In genomic region chr10:28754927-28755326, GRCm38 (mm10) we compare ENCODE assay signal across 23 mouse cellular contexts.
A peak's percentile ranks its signal among the peaks of the same experiment; 100 is the strongest.
DNase-seq lines count a peak whose midpoint lies in the region; ATAC-seq and TF ChIP-seq lines count a peak whose summit lies in the region.
"Had no signal": no experiment of that assay in that cellular context is flagged by ENCODE, and none has a peak within 500 bp of the region (broad histone marks: within the 10 kb centered on the region; RNA-seq: fewer than 3 reads in every experiment).

No protein-coding gene starts in this region.

- no peak for TF ChIP-seq CTCF in layer of hippocampus, adult 2 months (conservative IDR thresholded peaks at IDR 0.05)

- DNase-seq in layer of hippocampus, adult 18-20 months (ENCODE audit: low spot score in 2 of 2) = peak; percentile 17 to 66
- no peak for DNase-seq in layer of hippocampus, postnatal 25 days (ENCODE audit: extremely low spot score in 1 of 2, low spot score in 1 of 2)
- DNase-seq in layer of hippocampus, adult 2 months (ENCODE audit: low spot score in 2 of 2) = peak; percentile 14 to 49
- no peak for DNase-seq in T-cell, adult 2 months (ENCODE audit: low spot score)
- DNase-seq in thymus, postnatal 0 days (ENCODE audit: low spot score) = no peak
- DNase-seq: adrenal gland, postnatal 10 days; cerebellum, adult 9-10 months; heart, postnatal 4 days; kidney, postnatal 25 days; lung, adult 18-20 months; lung, postnatal 10 days; right cerebral cortex, postnatal 25 days; spleen, adult 18-20 months; thymus, postnatal 14 days had no signal

- H3K9ac ChIP-seq in forebrain, embryonic 13.5 days = no peak overlapping the region
- no peak overlapping the region for H3K9ac ChIP-seq in forebrain, embryonic 12.5 days
- H3K9ac ChIP-seq: embryonic facial prominence, embryonic 15.5 days; hindbrain, embryonic 15.5 days; intestine, embryonic 15.5 days; limb, embryonic 13.5 days; liver, embryonic 12.5 days; midbrain, embryonic 12.5 days had no signal

- H3K4me1 ChIP-seq in forebrain, embryonic 13.5 days = no peaks in the 10 kb centered on the region
- no peaks in the 10 kb centered on the region for H3K4me1 ChIP-seq in forebrain, embryonic 12.5 days
- H3K4me1 ChIP-seq: embryonic facial prominence, embryonic 15.5 days; heart, embryonic 10.5 days; hindbrain, embryonic 15.5 days; intestine, embryonic 15.5 days; liver, embryonic 12.5 days; midbrain, embryonic 12.5 days had no signal

- peak; percentile 58; the same call in 1 of the 2 replicates for ATAC-seq in forebrain, embryonic 13.5 days
- ATAC-seq in forebrain, embryonic 12.5 days (ENCODE audit: low FRiP score) = no peak
- ATAC-seq: intestine, embryonic 15.5 days; liver, embryonic 12.5 days had no signal

- H3K36me3 ChIP-seq in forebrain, embryonic 13.5 days (ENCODE audit: poor library complexity, severe bottlenecking) = no peaks in the 10 kb centered on the region
- H3K36me3 ChIP-seq in forebrain, embryonic 12.5 days (replicated peaks) = no peaks in the 10 kb centered on the region
- H3K36me3 ChIP-seq: embryonic facial prominence, embryonic 15.5 days; heart, embryonic 10.5 days; hindbrain, embryonic 15.5 days; intestine, embryonic 15.5 days; limb, embryonic 13.5 days; liver, embryonic 12.5 days; midbrain, embryonic 12.5 days had no signal

- H3K4me2 ChIP-seq in forebrain, embryonic 13.5 days = no peak overlapping the region
- H3K4me2 ChIP-seq in forebrain, embryonic 12.5 days = no peak overlapping the region
- H3K4me2 ChIP-seq: embryonic facial prominence, embryonic 15.5 days; hindbrain, embryonic 15.5 days; intestine, embryonic 15.5 days; limb, embryonic 13.5 days; liver, embryonic 12.5 days; midbrain, embryonic 12.5 days had no signal

- H3K27ac ChIP-seq in forebrain, embryonic 13.5 days = no peak overlapping the region
- no peak overlapping the region for H3K27ac ChIP-seq in forebrain, embryonic 12.5 days
- H3K27ac ChIP-seq in layer of hippocampus, adult 2 months = peak overlapping the region; percentile 43; the same call in 1 of the 2 replicates
- H3K27ac ChIP-seq: embryonic facial prominence, embryonic 15.5 days; heart, embryonic 10.5 days; hindbrain, embryonic 15.5 days; intestine, embryonic 15.5 days; limb, embryonic 13.5 days; liver, embryonic 12.5 days; midbrain, embryonic 12.5 days had no signal

- H3K9me3 ChIP-seq in forebrain, embryonic 13.5 days (replicated peaks) = no peaks in the 10 kb centered on the region
- H3K9me3 ChIP-seq in forebrain, embryonic 12.5 days = no peaks in the 10 kb centered on the region
- H3K9me3 ChIP-seq: embryonic facial prominence, embryonic 15.5 days; heart, embryonic 10.5 days; hindbrain, embryonic 15.5 days; intestine, embryonic 15.5 days; limb, embryonic 13.5 days; liver, embryonic 12.5 days; midbrain, embryonic 12.5 days had no signal

- no peak overlapping the region for H3K4me3 ChIP-seq in forebrain, embryonic 13.5 days
- no peak overlapping the region for H3K4me3 ChIP-seq in forebrain, embryonic 12.5 days (replicated peaks)
- no peak overlapping the region for H3K4me3 ChIP-seq in layer of hippocampus, adult 2 months
- H3K4me3 ChIP-seq: embryonic facial prominence, embryonic 15.5 days; heart, embryonic 10.5 days; hindbrain, embryonic 15.5 days; intestine, embryonic 15.5 days; limb, embryonic 13.5 days; liver, embryonic 12.5 days; midbrain, embryonic 12.5 days had no signal

- no peaks in the 10 kb centered on the region for H3K27me3 ChIP-seq in forebrain, embryonic 13.5 days
- H3K27me3 ChIP-seq in forebrain, embryonic 12.5 days = no peaks in the 10 kb centered on the region
- H3K27me3 ChIP-seq: embryonic facial prominence, embryonic 15.5 days; hindbrain, embryonic 15.5 days; intestine, embryonic 15.5 days; limb, embryonic 13.5 days; liver, embryonic 12.5 days; midbrain, embryonic 12.5 days had no signal

Comparison
In these comparisons a context has a peak if more than half of its experiments do, and no peak if none do; other contexts are left out.
1. DNase-seq: peak in layer of hippocampus, adult 18-20 months (2 of 2) and layer of hippocampus, adult 2 months (2 of 2); none in layer of hippocampus, postnatal 25 days (0 of 2), T-cell, adult 2 months (single experiment) and thymus, postnatal 0 days (single experiment).